Mouse (Mus musculus) adrenal gland (tissue): ENCODE data around the gene Ppfibp1.
"Not testable (repeated sequence)": the region's sequence is repeated elsewhere in the genome, so short reads cannot be mapped to it uniquely, and the experiment has no call there.

Experiments used
- intact Hi-C: fragments of 180-260 bp; cut with DNase I; formaldehyde crosslinking; loops from one replicate; pipeline ENCODE4 v1.15.1; 2025
- long read RNA-seq, 2 experiments: library from polyadenylated mRNA; unstranded; transcript quantifications; one replicate each; pipeline ENCODE4 v2.0.0; 2020; ENCODE audit warnings: borderline replicate concordance in 1 of 2; ENCODE audit not compliant: insufficient replicate concordance in 1 of 2

The Ppfibp1 gene
- long read RNA-seq, experiment 1, partial matches to known transcripts: 11 of 21 reads
- long read RNA-seq, experiment 1, other reads (novel, unspliced or antisense): 10 of 21 reads
- long read RNA-seq, experiment 2, partial matches to known transcripts: 34 of 45 reads
- long read RNA-seq, experiment 2, other reads (novel, unspliced or antisense): 11 of 45 reads

DNA sequence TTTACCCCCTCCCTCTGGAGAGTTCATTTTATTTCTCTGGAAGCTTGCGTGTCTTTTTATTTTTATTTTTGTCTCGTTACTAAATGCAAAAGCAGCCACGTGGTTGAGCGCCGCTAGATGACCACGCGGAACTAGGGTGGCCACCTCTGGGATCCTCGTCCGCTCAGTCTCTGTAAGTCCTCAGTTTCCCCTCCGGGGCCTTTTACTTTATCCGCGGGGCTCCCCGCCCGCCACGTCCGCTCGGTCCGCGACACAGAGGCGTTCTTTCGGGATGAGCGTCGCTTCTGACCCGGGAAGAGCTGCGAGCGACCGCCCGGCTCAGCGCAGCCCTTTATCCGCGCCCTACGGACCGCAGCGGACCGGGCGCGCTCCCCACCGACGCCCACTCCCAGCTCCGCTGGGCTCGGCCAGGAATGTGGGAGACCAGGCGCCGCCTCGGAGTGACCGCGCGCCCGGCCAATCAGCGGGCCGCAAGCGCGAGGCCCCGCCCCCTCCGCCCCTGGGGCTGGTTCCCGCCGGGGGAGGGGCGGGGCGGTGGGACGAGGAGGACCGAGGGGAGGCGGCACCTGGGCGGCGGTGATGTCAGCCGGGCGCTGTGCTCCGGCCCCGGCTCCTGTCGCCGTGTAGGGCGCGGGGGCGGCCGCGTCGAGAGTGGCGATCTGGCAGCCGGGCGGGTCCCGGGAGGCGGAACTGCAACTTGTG is at the start of gene Ppfibp1:
TSS of gene Ppfibp1 (plus strand) at position 530 of the 702 bp plus-strand sequence.
- intact Hi-C loops: loop anchor here (5.0 kb wide), 1 partner anchor 41 kb away; no protein-coding TSS in a partner anchor

DNA sequence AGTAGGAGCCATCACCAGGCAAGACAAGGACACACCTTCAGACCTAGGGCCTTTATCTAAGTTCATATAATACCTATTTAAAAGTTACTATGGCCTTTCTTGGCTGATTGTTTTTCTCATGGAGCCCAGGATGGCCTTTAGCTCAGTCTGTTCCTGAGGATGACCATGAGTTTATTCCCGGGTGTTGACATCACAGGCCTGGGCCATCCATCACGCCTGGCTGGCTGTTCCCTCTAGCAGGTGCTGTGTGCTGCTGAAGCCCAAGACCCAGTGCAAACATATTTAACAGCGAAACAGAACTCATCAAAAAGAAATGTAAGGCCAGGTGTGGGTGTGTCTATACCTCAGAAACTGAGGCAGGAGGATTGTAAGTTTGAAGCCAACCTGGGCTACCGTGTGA is 49.4 kb upstream of the Ppfibp1 start:
- intact Hi-C loops: no loop called here

- intact Hi-C loops: loop anchor here (5.0 kb wide), 1 partner anchor 42 kb away; the partner anchor contains the start of gene Ppfibp1
Observed at GRCm38 (mm10) chr6:146844867-146845266, 43.4 kb upstream of the Ppfibp1 start.

- intact Hi-C loops: loop anchor here (5.0 kb wide), 1 partner anchor 42 kb away; the partner anchor contains the start of gene Ppfibp1
Observed at GRCm38 (mm10) chr6:146845347-146845746, 42.9 kb upstream of the Ppfibp1 start.

- intact Hi-C loops: loop anchor here (5.0 kb wide), 1 partner anchor 41 kb away; the partner anchor contains the start of gene Ppfibp1
Observed at GRCm38 (mm10) chr6:146845961-146846750, 42.1 kb upstream of the Ppfibp1 start.

DNA sequence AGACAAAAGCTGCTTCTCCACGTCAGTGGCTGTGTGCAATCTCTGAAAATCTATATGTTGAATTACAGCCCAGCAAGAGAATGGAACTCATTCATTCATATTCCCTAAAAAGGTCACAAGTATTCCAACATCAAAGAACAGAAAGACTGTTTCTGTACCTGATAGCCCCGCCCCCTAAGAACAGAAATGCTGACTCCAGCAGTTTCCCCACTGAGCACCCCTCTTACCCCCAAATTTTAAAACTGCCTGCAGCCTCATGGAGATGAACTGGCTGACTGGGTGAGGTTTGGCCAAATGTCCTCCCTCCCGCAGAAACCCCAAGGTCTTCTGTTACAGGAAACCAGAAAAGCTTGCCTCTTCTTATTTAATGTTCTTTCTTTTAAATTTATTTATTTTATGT is 40.9 kb upstream of the Ppfibp1 start:
- intact Hi-C loops: loop anchor here (5.0 kb wide), 1 partner anchor 40 kb away; the partner anchor contains the start of gene Ppfibp1

DNA sequence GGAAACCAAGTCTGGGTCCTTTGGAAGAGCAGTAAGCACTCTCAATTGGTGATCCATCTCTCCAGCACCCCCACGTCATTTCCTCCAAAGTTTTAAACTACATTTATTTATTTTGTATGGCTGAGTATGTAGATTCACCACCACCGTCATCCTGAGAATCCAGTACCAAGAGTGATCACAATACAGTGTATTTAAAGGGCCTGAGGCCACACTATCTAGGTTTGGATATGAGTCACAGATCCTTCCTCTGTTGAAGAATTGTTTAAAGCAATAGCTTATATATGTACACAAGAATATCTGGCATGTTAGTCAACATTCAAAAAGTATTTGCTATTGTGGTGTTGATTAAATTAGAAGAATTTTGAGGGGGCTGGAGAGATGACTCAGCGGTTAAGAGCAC is 40.0 kb upstream of the Ppfibp1 start:
- intact Hi-C loops: loop anchor here (5.0 kb wide), 1 partner anchor 39 kb away; the partner anchor contains the start of gene Ppfibp1

- intact Hi-C loops: no loop called here
Observed at GRCm38 (mm10) chr6:146850050-146850449, 38.2 kb upstream of the Ppfibp1 start, which contains the start of gene Smco2. Gene Smco2 (plus strand): TSS chr6:146850104.

- intact Hi-C loops: no loop called here
Observed at GRCm38 (mm10) chr6:146851916-146852315, 36.4 kb upstream of the Ppfibp1 start.

- intact Hi-C loops: no loop called here
Observed at GRCm38 (mm10) chr6:146852739-146853138, 35.5 kb upstream of the Ppfibp1 start.

- intact Hi-C loops: no loop called here
Observed at GRCm38 (mm10) chr6:146855185-146855584, 33.1 kb upstream of the Ppfibp1 start.

- intact Hi-C loops: no loop called here
Observed at GRCm38 (mm10) chr6:146857386-146857785, 30.9 kb upstream of the Ppfibp1 start.

DNA sequence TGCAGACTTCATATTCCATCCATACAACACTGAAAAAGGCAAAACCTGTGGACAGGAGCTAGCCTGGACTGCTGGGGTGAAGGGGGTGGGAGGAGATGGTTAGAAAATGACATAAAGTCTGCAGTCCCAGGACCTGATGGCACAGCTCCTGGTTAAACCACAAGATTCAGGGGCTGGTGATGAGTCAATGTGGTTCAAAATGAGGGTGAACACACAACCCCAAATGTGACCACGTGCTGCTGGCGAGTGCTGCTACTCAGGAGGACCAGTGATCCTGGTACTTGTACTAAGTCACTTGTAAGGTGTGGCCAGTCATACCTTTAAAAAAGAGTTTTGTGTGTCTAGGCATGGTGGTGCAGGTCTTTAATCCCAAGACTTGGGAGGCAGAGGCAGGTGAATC is 25.1 kb upstream of the Ppfibp1 start:
- intact Hi-C loops: no loop called here

GRCm38 (mm10) chr6:146864370-146864769 is 23.9 kb upstream of the Ppfibp1 start:
- intact Hi-C loops: not testable (repeated sequence)

DNA sequence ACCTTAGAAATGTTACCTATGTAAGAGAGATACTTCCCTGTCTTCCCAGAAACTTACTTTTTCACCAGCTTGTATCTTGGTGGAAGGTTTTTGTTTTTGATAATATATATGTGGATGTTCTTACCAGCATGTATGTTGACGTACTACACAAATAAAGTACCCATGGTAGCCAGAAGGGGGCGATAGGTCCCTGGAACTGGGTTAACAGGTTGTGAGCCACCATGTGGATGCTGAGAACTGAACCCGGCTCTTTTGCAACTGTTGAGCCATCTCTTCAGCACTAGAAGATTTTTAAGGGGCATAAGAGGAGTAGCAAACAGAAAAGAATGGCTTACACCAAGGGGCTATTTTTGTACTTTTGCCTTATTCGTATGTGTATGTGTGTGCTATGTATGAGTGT is 22.6 kb upstream of the Ppfibp1 start:
- intact Hi-C loops: no loop called here

- intact Hi-C loops: no loop called here
Observed at GRCm38 (mm10) chr6:146871975-146872374, 16.3 kb upstream of the Ppfibp1 start.

- intact Hi-C loops: no loop called here
Observed at GRCm38 (mm10) chr6:146874415-146874814, 13.9 kb upstream of the Ppfibp1 start.

GRCm38 (mm10) chr6:146876820-146877219 is 11.5 kb upstream of the Ppfibp1 start:
- intact Hi-C loops: no loop called here

DNA sequence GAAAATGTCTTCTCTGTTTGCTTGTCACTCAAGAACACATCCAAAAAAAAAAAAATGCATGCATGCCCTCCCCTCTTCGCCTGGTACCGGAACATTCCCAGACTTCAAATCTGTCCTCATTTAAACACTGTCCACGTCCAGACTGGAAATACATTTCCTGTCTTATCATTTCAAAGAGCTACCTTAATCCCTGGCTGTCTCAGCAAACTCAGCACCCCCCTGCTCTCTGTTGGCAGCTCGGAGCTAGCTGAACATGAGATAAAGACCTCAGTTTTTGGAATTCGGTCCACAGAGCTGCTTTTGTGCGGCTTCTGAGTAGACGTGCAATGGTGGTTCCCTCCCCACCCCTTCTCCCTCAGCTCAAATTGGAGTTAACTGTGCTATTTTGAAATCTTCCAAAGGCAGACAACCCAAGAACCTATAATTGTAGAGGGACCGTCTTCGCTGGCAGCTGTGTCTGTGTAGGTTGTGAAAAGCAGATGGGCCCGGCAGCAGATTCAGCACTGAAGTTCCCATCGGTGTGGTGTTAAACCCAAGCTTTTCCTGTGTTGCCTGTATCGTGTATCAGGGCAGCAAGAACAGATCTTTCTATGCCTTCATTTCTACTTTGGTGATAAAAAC is 10.8 kb upstream of the Ppfibp1 start:
- intact Hi-C loops: no loop called here

DNA sequence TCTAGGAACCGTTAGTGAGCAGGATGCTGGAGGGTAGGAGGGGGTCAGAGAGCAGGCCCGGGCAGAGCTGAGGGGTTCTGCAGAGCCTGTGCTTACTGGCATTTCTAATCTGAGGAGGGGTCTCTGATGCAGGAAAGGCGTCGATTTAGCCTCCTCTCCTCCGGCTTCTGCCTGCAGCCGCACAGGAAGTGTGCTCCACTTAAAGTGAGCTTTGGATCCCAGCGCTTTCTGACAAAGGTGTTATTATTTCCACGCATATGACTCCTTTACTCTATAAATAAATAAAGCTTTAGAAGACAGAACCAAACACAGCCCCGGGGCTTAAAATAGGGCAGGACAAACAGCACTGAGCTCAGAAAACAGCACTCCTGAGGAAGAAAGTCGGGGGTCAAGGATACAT is 9.4 kb upstream of the Ppfibp1 start:
- intact Hi-C loops: no loop called here

- intact Hi-C loops: no loop called here
Observed at GRCm38 (mm10) chr6:146879856-146880255, 8.4 kb upstream of the Ppfibp1 start.
